Mouse (Mus musculus) kidney, postnatal 0 days (tissue): ENCODE data around the gene Edn2. TPM values are rescaled to one million over a fixed set of nuclear protein-coding genes. Genes with fewer than 3 reads are reported as not detected.

ENCODE experiments used
- ATAC-seq: fragments of 200-750 bp; cut with Nextera tagmentation; replicated peaks from 2 replicates; pipeline ENCODE4 v1.8.0; 2017; ENCODE audit warnings: low read depth, moderate number of reproducible peaks, moderate TSS enrichment, moderate library complexity; ENCODE audit not compliant: low FRiP score
- DNase-seq: peaks from one replicate; pipeline ENCODE4 v3.0.0-alpha.2; 2016; ENCODE audit warnings: low spot score
- H3K27ac ChIP-seq: fragments of 300-500 bp; sonication (generic); 2 replicates; pipeline ENCODE4 v1.5.1; 2014; ENCODE audit warnings: mild to moderate bottlenecking
- H3K27me3 ChIP-seq: fragments of 300-500 bp; sonication (generic); 2 replicates; pipeline ENCODE4 v1.6.1; 2014; ENCODE audit warnings: low read length, mixed read lengths; ENCODE audit not compliant: insufficient read depth
- H3K36me3 ChIP-seq: fragments of 300-500 bp; sonication (generic); 2 replicates; pipeline ENCODE4 v1.6.1; 2014; ENCODE audit warnings: low read length, mixed read lengths; ENCODE audit not compliant: insufficient read depth
- H3K4me1 ChIP-seq: fragments of 300-500 bp; sonication (generic); replicated peaks from 2 replicates; pipeline ENCODE4 v1.6.1; 2014; ENCODE audit warnings: antibody characterized with exemption, low read length, mixed read lengths; ENCODE audit not compliant: insufficient read depth
- H3K4me2 ChIP-seq: fragments of 300-500 bp; sonication (generic); 2 replicates; pipeline ENCODE4 v1.6.1; 2014; ENCODE audit warnings: mild to moderate bottlenecking, low read length, moderate library complexity, mixed read lengths
- H3K4me3 ChIP-seq: fragments of 300-500 bp; sonication (generic); replicated peaks from 2 replicates; pipeline ENCODE4 v1.5.1; 2014; ENCODE audit warnings: low read depth, low read length
- H3K9ac ChIP-seq: fragments of 300-500 bp; sonication (generic); 2 replicates; pipeline ENCODE4 v1.6.1; 2014; ENCODE audit warnings: low read depth, low read length
- H3K9me3 ChIP-seq: fragments of 300-500 bp; sonication (generic); replicated peaks from 2 replicates; pipeline ENCODE4 v1.6.1; 2016; ENCODE audit warnings: low read length, inconsistent platforms, mixed read lengths
- CTCF ChIP-seq: IDR thresholded peaks from 2 replicates; pipeline ENCODE4 v1.5.1; 2016; ENCODE audit warnings: antibody characterized with exemption, low read depth, mild to moderate bottlenecking, moderate library complexity
- WGBS: fragments of 180-500 bp; shearing (Covaris S2); extraction: QIAGEN DNeasy Blood & Tissue Kit; methylation state at CpG from one replicate; pipeline ENCODE4 v1.1.7; 2014; 5-methylcytosine and 5-hydroxymethylcytosine counted together
- polyA plus RNA-seq: library from polyadenylated mRNA; unstranded; fragments of >200 nt; fragmentation: Nextera tagmentation; extraction: Ambion mirVana; gene quantifications from 2 replicates; pipeline ENCODE4 v1.2.1, GENCODE M21; 2015

Edn2 gene
- polyA plus RNA-seq, 1 experiment from 2014 or later, result not detected

GRCm38 (mm10) chr4:120128033-120128432 lies 33.0 kb upstream of the Edn2 start:
- ATAC-seq, result no peak

GRCm38 (mm10) chr4:120129233-120129885 lies 31.6 kb upstream of the Edn2 start:
- Histone ChIP-seq H3K27me3 (no peaks in the 10 kb centered on the region), H3K36me3 (no peaks in the 10 kb centered on the region), H3K9ac (no peak overlapping the region), H3K27ac (no peak overlapping the region), H3K4me3 (no peak overlapping the region), H3K4me1 (no peaks in the 10 kb centered on the region), H3K4me2 (no peak overlapping the region), H3K9me3 (no peaks in the 10 kb centered on the region)
- DNase-seq (peak; percentile 86), ATAC-seq (0 out of 2 replicates have a peak, but pooled peaks have one; percentile 43)
- TF ChIP-seq CTCF, result peak; percentile 92
- WGBS, result 42% methylated on average over 4 of the region's 4 CpGs

More at GRCm38 (mm10) chr4:120128033-120128432, 33.0 kb upstream of the Edn2 start:
- no peak overlapping the region for H3K4me2 ChIP-seq
- no peak for TF ChIP-seq CTCF
- no peaks in the 10 kb centered on the region for H3K9me3 ChIP-seq
- WGBS, result 84% methylated on average over 4 of the region's 4 CpGs
- no peak overlapping the region for H3K9ac ChIP-seq
- no peaks in the 10 kb centered on the region for H3K36me3 ChIP-seq
- no peaks in the 10 kb centered on the region for H3K27me3 ChIP-seq
- H3K4me3 ChIP-seq, result no peak overlapping the region
- DNase-seq, result no peak
- no peak overlapping the region for H3K27ac ChIP-seq
- H3K4me1 ChIP-seq, result no peaks in the 10 kb centered on the region

DNA sequence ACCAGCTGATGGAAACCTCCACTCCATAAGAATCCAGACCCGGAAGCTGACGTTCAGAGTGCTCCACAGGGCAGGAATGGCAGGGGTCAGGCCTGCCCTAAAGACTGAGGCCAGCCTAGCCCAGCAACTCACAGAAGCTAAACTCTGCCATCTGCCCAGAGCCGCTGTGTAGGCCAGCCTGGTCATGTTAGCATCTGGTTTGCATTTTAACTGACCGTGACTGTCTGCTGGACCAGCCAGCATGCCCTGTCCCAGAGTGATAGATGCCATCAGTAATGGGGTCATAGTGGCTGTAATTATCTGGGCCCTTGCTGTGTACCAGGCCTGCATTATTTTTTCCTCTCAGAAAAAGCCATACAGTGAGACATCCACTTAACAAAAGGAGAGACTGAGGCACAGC lies 30.1 kb upstream of the Edn2 start:
- no peak overlapping the region for H3K4me2 ChIP-seq
- H3K36me3 ChIP-seq, result no peaks in the 10 kb centered on the region
- no peaks in the 10 kb centered on the region for H3K9me3 ChIP-seq
- no peaks in the 10 kb centered on the region for H3K27me3 ChIP-seq
- DNase-seq (no peak), ATAC-seq (no peak)
- H3K9ac ChIP-seq, result no peak overlapping the region
- 46% methylated on average over 4 of the region's 4 CpGs for WGBS
- no peak overlapping the region for H3K4me3 ChIP-seq
- no peaks in the 10 kb centered on the region for H3K4me1 ChIP-seq
- no peak for TF ChIP-seq CTCF
- H3K27ac ChIP-seq, result no peak overlapping the region

DNA sequence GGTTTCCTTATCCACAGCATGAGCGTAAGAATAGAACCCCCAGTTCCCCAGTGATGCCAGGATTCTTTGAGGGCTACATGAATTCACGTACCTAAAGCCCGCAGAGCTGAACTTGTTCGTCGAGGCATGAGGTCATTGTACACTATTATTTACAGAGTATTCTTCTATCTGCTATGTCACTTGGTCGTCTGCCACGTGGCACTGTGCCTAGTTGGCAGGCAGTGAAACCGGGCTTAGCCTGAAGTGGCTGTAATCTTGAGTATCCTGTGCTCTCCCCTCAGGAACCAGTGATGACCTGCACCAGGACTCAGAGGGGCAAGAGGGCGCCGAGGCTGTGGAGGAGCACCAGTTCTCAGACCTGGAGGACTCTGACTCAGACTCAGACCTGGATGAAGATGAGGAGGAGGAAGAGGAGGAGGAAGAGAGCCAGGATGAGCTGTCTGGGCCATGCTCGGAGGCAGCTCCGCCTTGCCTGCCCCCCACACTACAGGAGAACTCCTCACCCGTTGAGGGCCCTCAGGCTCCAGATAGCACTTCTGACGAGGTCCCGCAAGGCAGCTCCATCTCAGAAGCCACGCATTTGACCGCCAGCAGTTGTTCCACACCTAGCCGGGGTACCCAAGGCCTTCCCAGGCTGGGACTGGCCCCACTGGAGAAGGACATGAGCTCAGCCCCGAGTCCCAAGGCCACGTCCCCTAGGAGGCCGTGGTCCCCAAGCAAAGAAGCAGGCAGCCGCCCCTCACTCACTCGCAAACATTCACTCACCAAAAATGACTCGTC lies 29.4 kb upstream of the Edn2 start:
- Histone ChIP-seq H3K36me3 (no peaks in the 10 kb centered on the region), H3K27ac (no peak overlapping the region), H3K4me3 (no peak overlapping the region), H3K4me1 (no peaks in the 10 kb centered on the region), H3K9ac (no peak overlapping the region), H3K9me3 (no peaks in the 10 kb centered on the region), H3K27me3 (no peaks in the 10 kb centered on the region), H3K4me2 (no peak overlapping the region)
- 71% methylated on average over 24 of the region's 24 CpGs for WGBS
- no peak for ATAC-seq
- no peak for TF ChIP-seq CTCF
- DNase-seq, result no peak

GRCm38 (mm10) chr4:120134223-120134622 lies 26.8 kb upstream of the Edn2 start:
- no peaks in the 10 kb centered on the region for H3K4me1 ChIP-seq
- H3K27ac ChIP-seq, result no peak overlapping the region
- ATAC-seq, result no peak
- no peak for DNase-seq
- WGBS, result 76% methylated on average over 6 of the region's 6 CpGs
- H3K36me3 ChIP-seq, result no peaks in the 10 kb centered on the region
- no peaks in the 10 kb centered on the region for H3K9me3 ChIP-seq
- no peaks in the 10 kb centered on the region for H3K27me3 ChIP-seq
- no peak overlapping the region for H3K4me2 ChIP-seq
- no peak overlapping the region for H3K4me3 ChIP-seq
- TF ChIP-seq CTCF, result no peak
- no peak overlapping the region for H3K9ac ChIP-seq

GRCm38 (mm10) chr4:120141810-120142209 lies 19.2 kb upstream of the Edn2 start:
- Histone ChIP-seq H3K27me3 (no peaks in the 10 kb centered on the region), H3K4me1 (no peaks in the 10 kb centered on the region), H3K9me3 (no peaks in the 10 kb centered on the region), H3K4me3 (no peak overlapping the region), H3K36me3 (no peaks in the 10 kb centered on the region), H3K27ac (no peak overlapping the region), H3K4me2 (no peak overlapping the region), H3K9ac (no peak overlapping the region)
- no peak for ATAC-seq
- no peak for TF ChIP-seq CTCF
- no peak for DNase-seq
- WGBS, result 52% methylated on average over 1 of the region's 1 CpGs
